Mouse (Mus musculus): ENCODE results near the gene Snrk.

The Snrk gene

GRCm38 (mm10) chr9:122109553-122110225, 7.4 kb upstream of the Snrk start:
- peak; percentile 64 for DNase-seq

DNA sequence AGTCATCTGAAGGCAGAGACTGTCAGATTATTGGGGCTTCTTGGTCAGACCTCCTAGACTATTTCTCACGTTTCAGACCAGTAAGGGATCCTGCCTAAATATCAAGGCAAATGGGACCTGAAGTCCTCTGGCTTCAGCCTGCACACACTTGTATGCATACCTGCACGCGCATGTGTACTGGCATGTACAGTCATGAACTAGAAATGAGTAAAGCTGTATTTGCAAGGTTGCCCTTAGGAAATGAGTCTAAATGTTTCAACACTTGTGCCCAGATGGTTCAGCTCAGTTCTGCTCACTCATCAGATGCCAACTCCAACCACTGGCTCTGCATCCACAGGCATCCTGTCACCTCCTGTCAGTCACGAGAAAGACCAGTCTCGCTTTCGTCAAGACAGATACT, 6.6 kb upstream of the Snrk start:
- DNase-seq: no peak

DNA sequence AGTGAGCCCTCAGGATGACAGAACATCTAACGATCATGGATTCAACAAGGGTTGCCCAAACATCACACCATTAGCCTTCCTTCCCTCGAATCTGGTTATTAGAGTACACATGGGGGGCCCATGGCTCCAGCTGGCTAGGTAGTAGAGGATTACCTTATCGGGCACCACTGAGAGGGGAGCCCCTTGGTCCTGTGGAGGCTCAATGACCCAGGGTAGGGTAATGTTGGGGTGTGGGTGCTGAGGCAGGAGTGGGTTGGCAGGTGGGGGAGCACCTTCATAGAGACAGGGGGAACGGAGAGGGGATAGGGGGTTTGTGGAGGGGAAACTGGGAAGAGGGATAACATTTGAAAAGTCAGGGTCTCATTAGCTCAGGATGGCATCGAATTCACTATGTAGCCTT, 6.1 kb upstream of the Snrk start:
- no peak for DNase-seq

DNA sequence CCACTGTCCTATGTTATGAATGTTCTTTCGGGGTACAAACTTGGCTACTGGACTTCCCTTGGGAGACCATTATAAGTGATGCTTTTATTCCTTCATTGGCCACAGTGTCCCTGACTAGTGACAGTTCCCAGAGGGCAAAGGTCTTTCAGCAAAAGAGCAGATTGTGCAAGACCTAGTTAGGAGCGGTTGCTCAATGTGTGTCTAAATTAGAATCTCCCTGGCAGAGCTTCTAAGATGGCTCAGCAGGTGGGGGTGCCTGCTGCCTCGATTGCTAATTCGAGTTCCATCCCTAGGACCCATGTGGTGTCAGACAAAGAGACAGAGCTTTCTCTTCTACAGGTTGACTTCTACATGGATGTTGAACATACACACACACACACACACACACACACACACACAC, 1.5 kb upstream of the Snrk start:
- peak; percentile 68 for DNase-seq

GRCm38 (mm10) chr9:122116359-122116758, 707 bp upstream of the Snrk start:
- no peak for DNase-seq

DNA sequence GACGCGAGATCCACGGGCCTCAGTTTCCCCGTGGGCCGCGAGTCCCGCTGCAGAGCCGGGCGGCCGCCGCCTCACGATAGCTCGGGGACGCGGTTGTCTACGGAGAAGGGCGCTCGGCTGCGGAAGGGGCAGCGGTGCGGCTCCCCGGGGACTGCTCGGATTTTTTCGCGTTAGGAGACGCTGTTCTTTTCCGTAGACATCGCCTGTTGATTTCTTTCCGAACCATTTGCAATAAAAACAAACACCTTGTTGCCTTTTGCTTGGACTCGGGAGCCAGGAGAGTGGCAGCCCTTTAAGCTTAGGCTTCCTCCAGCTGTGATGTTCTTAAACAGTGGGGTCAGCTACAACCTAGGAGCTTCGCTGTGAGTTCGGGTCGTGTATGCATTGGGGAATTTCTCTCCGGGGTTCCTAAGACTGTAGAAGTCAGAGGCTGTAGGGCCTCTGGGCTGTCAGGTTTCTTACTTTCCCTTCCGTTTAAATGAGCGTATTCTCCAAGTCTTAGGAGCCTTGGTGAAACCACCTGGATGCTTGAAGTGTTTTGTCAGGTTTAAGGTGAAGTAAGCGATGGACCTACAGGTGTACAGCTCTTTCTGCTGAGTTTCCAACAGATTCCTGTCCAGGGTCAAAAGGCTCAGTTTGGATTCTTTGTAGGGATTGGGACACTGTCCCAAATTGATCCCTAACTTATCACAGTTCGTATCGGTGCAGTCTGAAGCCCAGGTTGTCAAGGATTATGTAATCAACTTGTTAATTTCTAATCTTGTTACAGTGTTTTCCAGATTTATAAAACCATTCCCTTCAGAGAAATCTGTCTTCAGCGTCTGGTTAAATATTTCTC, 845 bp downstream of the Snrk start:
- peak; percentile 66 for DNase-seq

GRCm38 (mm10) chr9:122120089-122120488, 3.0 kb downstream of the Snrk start:
- DNase-seq: peak; percentile 87

DNA sequence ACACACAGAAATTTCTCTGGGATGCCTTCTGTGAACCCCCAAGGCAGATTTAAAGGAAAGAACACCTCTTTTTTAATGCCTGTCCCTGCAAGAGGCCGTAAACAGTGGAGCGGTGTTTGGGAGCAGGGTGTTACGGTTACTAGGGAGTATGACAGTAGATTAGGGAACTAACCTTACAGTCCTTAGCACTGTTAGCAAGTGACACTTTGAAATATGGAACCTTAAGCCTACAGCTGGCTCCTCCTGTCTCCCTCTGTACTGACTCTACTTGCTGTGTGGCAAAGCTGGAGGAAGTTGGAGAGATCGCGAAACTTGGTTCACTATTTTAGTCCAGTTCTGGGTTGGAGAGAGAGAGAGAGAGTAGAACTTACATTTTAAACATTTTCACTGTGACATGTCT, 5.0 kb downstream of the Snrk start:
- no peak for DNase-seq

DNA sequence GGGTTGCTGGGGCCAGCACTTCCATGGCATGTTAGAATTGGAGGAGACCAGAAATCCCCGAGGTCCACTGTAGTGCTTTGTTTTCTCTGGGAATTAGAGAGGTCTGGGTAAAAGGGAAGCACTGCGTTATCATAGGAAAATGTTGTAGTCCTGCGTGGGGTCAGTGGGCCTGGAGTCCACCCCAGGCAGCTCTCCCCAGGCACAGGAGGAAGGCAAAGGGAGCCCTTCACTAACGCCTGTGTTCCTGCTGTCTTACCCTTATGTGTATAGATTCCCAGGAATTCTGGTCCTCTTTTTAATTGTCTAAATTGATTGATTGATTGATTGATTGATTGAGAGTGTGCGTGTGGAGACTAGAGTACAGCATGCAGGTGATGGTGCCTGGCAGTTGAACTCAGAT, 6.1 kb downstream of the Snrk start:
- no peak for DNase-seq

DNA sequence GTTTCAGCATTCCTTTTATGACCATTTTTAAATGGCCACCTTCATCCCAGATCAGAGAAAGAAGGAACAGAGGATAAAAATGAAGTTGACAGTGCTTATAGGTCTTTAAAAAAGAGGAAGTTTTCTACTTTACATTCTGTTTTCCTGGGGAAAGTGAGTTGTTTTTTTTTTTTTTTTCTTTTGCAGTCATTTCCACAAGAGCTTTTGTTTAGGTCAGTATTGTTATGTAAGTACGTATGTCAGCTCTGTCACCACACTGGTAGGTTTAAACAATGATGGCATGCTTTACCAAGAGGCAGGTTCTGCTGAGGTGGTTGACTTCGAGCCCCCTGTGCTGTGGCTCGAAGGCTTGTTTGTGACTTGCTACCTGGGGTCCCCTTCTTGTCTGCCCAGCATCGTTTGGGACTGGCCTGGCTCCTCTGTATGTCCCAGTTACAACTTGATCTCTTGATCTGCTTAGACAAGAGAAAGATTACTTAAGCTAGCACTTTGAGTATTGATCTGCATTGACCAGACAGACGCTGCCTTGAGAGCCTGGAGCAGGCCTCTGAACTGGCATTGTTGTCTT, 8.7 kb downstream of the Snrk start:
- no peak for DNase-seq

DNA sequence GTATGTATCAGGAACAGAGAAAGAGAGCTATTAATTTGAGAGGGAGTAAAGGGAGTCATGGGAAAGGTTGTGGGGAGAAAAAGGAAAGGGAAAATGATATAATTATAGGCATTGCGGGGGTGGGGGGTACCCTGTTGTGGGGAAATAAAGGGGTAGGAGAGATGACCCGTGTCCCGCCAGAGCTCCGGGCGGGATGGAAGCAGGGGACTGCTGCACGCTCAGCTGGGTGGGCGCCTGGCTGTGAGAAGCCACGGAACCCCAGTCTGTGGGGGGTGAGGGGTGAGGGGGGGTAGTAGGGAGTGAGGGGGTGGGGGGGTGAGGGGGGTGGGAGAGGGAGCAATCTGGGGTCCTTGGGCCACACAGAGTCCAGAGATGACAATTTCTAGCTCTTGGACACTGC, 9.7 kb downstream of the Snrk start:
- DNase-seq: no peak

DNA sequence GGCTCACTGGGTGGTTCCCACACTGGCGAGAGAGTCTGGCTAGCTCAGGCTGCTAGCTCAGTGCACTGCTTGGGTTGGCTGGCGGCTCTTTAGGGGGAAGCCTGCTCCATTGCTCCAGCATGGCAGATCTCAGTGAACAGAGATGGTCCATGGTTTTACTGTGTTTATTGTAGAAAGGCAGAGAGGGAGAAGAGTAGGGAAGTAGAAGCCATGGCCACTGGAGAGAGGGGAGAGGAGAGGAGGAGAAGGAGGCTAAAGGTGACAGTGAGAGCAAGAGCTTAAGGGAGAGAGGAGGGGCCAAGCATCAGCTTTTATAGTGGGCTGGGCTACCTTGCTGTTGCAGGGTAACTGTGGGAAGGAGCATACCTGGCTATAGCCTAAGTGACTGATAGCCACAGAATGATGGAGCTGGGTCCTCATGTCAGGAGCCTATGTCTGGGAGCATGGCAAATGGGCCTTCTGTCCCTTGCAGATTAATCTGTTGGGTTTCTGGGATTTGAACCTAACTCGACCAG, 10.3 kb downstream of the Snrk start:
- no peak for DNase-seq

GRCm38 (mm10) chr9:122128686-122129085, 11.6 kb downstream of the Snrk start:
- no peak for DNase-seq

DNA sequence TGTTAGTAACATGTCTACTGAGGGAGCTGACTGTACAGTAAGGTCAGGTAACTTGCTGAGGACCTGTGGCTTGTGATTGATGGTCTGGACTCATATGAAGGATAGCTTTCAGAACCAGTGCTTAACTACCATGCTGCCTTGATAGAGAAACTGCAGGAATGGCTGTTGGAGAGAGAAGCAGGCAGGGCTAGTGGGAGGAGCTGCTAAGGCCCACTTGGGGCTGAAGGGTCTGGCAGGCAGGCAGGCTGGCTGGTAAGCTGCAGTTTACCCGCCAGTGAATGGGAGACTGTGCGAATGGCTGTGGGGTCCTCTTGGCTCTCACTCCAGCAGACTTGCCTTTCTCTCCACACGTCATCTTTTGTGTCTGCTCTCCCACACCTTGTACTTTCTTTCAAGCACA, 13.6 kb downstream of the Snrk start:
- DNase-seq: no peak

DNA sequence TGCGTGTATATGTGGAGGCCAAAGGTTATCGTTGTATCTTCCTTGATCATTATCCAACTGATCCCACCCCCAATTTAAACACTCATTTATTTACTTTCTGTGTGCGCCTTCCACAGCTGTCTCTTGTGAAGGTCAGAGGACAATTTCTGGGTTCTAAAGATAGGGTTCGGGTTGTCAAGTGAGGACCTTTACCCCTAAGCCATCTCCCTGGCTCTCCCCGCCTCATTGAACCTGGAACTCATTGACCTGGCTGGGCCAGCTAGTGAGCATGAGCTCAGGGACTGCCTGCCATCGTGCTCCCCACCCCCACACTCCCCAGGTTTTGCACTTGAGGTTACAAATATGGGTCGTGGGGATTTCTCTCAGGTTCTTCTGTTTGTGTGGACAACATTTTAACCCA, 15.1 kb downstream of the Snrk start:
- peak; percentile 71 for DNase-seq

DNA sequence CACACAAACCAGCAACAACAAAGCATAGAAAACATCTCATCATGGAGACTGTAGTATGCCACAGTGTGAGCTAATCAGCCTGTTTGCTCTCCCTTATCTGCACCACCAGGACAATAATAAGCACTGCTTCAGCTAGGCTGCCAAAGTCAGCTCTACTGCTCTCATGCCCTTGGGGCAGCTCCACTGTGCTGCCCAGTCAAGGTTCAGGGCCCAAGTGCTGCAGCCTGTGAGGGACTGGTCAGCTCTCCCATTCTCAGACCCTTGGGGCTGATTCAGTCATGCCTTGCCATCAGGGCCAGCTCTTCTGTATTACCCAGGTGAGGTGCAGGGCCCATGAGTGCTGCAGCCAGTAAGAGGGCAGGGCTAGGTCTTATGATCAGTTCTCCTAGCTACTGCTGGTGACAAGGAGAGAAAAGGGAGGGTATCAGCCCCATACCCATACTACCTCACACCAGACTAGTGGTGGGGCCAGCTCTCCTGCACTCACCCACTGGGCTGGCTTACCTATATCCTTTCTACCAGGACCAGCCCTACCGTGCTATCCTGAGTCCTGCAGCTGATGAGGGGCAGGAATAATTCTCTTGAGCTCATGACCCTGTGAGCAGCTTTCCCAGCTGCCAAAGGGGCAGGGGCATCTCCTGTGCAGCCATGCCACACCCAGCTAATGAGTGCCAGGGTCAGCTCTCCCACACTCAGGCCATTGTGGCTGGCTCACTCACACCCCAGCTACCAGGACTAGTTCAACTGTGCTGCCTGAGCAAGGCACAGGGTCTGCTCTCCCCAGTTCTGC, 18.2 kb downstream of the Snrk start:
- DNase-seq: no peak

DNA sequence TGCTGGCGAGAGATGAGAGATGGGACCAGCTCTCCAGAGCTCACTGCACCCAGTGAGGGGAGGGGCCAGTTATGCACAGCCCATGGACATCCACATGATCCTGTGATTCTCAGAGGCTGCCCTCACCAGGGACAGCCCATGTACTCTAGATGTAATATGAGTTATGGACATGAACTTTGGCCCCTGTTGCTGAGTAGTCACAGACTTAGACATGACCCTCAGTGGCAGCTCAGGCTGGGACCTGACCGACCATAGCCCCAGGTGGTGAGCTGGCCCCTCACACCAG, 18.8 kb downstream of the Snrk start:
- DNase-seq: no peak

DNA sequence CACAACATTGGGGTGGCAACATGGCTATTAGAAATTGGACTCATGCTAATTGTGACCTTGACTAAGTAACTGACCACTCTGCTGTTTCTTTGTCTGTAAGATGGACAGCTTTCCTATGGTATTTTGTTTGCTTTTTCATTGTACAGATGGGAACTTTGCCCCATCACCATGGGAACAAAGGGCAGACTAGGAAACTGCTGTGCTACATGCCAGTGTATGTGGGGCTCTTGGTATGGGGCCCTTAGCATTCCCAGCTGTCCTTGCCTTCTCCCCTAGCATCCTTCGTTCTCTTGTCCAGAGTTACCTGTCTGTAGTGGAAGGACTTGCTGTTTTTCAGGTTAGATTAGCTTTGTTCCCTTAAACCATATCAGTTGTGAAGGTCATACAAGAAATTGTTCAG, 20.9 kb downstream of the Snrk start:
- no peak for DNase-seq

DNA sequence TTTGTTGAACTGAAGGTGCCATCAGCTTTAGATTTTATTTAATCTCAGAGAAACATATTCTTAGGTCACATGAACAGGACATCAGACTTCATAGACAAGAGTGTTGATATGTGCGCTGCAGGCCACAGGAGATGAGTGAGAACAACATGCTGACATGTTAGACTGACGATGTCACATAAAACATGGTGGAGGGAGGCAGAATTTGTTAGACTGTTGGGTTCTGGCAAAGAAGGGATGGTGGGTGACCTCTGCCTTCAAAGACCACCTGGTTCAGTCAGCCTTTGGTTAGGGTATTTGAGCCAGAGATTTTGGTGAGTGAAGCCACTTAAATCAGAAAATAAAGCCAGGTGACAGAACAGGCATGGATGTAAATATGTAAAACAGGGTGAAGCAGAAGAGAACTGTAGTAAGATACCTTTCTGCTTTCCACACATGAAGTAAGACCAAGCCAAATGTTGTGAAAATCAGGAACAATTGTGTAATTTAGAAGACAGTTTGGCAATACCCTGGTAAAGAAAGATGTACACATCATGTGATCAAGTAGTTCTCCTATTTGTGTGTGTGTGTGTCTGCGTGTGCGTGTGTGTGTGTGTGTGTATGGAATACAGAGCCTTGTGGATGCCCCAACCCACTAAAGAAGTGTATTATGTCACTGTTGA, 21.4 kb downstream of the Snrk start:
- no peak for DNase-seq

DNA sequence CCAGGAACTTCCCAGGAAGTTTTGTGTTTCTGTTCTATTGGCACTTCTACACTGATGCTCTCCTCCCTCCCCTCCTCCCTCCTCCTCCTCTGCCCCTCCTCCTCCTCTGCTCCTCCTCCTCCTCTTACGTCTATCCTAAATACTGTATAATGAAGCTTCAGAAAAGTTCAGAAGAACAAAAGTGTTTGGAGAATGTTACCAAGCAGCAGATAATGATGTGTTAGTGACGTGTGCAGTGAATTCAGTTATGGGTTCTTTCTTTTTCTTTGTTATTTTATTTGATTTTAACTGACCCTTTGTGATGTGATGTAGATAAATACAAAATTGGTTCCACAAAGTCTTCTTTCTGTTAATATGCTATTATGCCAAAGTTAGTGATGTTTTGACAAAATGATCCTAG, 22.2 kb downstream of the Snrk start:
- no peak for DNase-seq

DNA sequence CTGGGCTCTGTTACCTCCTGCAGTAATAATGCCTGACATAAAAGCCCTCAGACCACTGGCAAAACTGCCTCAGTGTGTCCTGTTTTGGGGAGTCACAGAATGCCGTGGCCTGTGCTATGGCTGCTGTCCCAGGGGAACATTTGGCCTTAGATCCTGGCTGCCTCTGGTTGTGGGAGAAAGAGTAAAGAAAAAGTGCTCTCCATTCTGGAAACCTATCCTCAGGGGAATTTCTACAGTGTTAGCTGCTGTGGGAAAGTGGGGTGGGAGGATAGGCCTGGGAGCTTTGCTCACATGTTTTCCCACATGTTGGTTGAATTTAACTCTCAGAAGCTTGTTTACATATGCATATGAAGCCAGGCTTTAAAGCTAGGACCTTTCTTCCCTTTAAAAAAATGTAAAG, 26.2 kb downstream of the Snrk start:
- DNase-seq: no peak

- no peak for DNase-seq
Measured at GRCm38 (mm10) chr9:122144776-122145175, 27.7 kb downstream of the Snrk start.

DNA sequence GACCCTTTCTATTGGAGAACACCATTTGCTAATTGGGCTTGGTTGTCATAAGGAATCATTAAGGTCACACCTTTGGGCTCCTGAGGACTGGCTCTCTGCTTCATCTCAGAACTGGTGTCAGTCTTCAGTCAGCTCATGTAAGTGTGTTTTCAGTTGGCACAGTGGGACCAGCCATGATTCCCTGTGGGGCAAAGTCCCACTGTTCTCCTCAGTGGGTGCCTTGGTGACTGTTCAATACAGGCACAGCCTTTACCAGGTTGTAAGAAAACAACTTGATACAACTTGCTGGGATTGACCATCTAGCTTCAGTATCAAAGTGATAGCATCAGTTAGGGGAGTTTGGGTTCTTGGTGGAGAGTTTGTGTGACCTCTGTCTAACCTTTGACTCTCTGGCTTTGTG, 28.6 kb downstream of the Snrk start:
- DNase-seq: no peak

All from kidney, adult 9 months (tissue).